Mouse (Mus musculus) ovary, adult 18-20 months (tissue): ENCODE measurements around the gene Speg.

ENCODE experiments used
- DNase-seq: peaks from one replicate; pipeline ENCODE4 v3.0.0; 2022; ENCODE audit warnings: low spot score, mixed read lengths

The Speg gene

GRCm38 (mm10) chr1:75365510-75366137 lies 9.5 kb upstream of the Speg start:
- no peak for DNase-seq

DNA sequence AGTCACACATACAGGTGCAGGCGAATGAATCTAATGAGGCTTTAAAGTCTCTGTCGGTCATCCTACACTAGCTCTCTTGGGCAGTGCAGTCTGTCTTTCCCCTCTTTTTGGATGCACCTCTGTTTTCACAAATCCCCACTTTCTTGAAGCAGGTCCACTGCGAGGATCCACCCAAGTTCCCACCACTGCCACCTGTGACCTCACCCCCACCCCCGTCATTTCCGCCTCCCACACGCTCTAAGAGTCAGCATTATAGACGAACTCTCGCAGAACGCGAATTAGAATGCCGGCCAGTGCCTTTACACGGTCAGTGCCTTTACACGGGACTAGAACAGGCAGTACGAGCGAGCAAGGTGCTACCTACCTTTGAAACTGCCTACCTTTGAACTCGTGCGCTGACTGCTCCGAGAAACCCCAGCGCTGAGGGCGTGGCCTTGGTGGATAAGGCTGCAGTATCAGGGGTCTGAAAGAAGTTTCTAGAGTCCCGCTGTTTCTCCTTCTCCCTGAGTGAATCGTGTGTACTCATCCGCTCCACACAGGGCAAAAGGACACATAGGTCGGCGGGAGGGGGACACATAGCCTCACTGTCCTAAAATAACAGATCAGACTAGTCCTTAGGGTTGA lies 5.6 kb upstream of the Speg start:
- no peak for DNase-seq

GRCm38 (mm10) chr1:75369984-75370660 lies 5.0 kb upstream of the Speg start:
- DNase-seq = peak; percentile 56

GRCm38 (mm10) chr1:75371317-75372095 lies 3.6 kb upstream of the Speg start:
- DNase-seq = no peak

- DNase-seq = no peak
Measured at GRCm38 (mm10) chr1:75372450-75372849, 2.6 kb upstream of the Speg start.

DNA sequence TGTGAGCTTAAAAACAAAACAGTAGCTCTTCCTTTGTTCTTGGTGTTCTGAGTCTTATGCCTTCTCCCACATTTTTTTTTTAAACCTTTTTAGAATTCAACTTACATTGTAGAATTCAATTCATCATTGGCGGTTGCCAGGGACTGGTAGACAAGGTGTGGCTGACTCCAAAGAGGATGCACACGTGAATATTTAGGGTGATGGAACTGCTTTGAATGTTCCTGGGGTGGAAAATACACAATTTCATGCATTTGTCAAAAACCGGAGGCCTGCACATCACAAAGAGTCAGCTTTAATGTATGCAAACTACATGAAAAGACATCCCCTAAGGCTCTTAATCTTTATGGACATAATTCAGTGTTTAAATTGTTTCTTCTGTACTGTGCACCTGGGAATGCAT lies 1.8 kb upstream of the Speg start:
- DNase-seq = no peak

- no peak for DNase-seq
Measured at GRCm38 (mm10) chr1:75379196-75379595, 4.1 kb downstream of the Speg start.

DNA sequence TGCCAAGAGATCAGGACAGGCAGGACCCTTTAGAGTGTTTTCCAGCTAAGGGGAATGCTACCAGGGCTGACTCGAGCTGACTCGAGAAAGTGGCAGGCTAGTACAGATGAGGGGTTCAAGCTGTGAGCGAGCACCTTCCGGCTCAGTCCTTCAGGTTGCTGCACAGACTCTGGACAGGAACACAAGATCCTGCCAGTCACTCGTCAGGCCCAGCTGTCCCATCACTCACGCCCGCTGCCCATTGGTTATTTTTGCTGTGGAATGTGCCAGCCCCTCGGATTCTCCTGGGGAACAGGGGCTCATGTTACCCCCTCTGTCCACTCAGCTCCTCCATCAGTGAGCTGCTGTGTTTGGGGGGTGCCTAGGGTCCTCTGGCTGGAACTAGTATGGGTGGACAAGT lies 4.8 kb downstream of the Speg start:
- no peak for DNase-seq

DNA sequence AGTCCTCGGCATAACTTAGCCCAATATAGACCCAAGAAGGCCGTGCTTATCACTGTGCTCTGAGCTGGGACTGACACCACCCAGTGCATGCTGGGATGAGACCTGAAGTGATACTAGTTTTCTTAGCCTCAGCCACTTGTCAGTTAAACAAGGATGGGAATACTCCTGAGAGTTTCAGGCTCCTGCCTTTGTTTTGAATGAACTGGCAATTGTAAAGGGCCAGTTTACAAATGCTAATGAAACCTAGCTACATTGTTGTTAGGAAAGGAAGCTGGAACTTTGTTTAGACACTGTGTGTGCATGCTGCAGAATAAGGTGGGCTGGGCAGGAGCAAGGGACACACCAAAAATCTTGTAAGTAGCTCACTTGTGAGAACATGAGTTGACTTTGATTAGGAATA lies 5.9 kb downstream of the Speg start:
- DNase-seq = no peak

- no peak for DNase-seq
Measured at GRCm38 (mm10) chr1:75381482-75382355, 6.6 kb downstream of the Speg start.

DNA sequence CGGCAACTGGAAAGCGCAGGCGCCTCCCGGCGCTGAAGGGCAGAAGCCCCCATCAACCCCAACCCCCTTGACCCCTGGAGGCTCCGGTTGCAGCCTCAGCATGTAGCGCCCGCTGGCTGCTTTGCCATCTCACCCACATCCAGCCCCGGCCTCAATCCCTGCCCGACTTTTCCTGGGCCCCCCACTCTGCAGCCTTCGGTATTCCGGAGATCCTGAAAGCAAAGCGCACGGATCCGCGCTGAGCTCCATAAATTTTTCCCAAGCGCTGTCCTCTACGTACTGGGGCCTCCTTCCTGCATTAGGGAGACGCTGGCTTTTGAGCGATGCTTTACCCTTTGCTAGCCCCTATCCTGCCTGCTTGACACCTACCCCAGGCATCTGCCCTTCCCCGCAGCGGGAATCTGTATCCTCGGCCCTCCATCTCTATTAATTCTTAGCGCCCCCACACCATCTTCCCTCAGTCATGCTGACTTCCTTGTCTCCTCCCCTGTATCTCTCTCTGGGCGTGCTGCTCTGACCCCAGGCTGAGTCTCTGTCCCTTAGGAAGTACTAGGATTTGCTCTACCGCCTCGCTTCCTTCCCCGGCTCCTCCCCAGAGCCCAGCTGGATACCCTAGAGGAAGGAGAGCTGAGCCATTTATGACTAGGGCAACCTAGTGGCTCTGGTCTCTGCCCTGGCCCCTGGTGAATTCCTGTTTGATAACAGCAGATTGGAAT lies 7.4 kb downstream of the Speg start:
- DNase-seq = no peak

GRCm38 (mm10) chr1:75384470-75385141 lies 9.5 kb downstream of the Speg start:
- DNase-seq = no peak

DNA sequence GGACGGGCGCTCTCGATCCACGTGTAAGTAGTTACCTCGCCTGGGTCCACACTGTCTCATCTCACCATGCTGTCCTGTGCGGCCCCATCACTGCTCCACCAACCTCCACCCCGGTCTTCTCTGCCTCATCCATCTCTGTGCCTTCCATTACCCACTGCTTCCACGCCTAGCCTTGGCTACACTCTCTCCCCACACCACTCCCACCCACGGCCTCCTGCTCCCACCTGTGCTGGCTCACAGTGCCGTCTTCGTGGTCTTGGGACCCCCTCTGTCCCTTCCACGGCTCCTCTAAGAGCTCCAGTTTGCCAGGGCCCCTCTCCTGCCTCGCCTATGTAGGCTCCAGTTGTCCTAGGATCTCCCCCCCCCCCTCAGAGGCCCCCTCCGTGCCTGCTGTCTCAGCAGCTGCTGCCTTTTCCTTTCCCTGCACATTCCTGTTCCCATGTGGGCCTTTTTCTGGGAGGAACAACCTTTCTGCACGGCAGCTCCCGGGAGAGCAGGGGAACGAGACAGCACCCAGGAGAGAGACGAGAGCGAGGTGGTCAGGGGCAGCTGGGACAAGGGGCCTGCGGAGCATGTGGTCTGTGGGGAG lies 10.1 kb downstream of the Speg start:
- DNase-seq = no peak

- no peak for DNase-seq
Measured at GRCm38 (mm10) chr1:75386149-75386548, 11.1 kb downstream of the Speg start.

DNA sequence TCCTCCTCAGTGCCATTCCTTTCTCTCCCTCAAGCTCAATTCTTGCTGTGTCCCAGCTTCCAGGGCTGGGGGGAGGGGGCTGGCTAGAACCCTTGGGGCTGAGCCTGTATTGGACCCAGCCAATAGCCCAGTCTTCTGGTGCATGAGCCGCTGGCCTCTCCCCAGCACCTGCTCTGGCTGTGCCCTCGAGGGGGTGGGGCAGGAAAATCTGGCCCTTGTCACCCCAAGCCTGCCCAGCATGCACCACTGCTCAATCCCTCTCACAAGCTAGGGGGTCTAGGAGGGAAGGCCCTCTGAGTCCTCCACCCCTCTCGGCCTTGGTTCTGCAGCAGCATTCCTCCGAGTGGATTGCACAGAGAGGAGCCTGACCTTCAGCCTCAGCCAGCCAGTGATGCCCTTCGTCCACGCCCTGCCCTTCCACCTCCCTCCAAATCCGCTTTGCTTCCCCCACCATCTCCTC lies 12.4 kb downstream of the Speg start:
- no peak for DNase-seq

- DNase-seq = no peak
Measured at GRCm38 (mm10) chr1:75387929-75388897, 13.1 kb downstream of the Speg start.

DNA sequence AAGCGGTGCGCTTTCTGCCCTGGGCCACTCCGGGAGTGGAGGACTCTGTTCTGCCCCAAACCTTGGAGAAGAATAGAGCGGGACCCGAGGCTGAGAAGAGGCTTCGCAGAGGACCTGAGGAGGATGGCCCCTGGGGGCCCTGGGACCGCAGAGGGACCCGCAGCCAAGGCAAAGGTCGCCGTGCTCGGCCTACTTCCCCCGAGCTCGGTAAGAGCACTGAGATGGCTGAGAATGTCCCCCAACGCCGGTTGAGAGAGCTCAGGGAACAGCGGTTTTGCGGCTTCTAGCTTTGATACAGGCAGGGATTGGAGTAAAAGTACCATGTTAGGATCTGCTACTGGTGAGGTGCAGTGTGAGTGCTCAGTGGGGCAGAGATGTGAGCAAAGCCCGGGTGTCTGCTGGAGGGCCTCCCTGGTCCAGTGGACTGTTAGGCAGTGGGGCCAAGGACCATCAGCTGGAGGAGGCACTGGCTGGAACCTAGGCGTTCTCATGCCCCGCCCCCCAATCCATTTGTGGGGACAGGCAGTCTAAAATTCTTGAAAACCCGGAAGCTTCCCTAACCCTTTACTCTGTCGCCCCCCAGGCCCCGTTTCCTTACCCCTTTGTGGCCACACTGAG lies 13.9 kb downstream of the Speg start:
- no peak for DNase-seq

DNA sequence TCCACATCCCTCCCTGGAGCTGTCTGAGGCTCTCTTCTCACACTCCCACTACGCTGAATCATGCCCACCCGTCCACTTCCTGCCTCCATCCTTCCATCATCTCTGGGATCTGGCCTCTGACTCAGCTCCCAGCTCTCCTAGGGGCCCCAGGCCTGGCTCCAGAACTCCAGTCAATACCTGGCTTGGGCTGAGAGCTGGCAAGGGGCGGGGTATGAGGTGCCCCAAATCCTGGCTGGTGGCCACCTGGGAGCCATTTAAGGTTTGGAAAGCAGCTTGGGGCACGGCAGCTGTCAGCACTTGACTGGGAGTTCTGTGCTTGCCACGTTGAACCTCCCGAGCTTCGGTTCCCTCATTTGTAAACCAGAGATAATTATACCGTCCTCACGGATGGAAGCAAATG lies 18.0 kb downstream of the Speg start:
- DNase-seq = no peak
